Mouse (Mus musculus) thymus, adult 2 months (tissue): ENCODE measurements around the gene Glipr1.

ENCODE experiments used
- CTCF ChIP-seq: fragments of 200-500 bp; IDR thresholded peaks from 2 replicates; pipeline ENCODE4 v1.5.1; 2012; ENCODE audit warnings: mild to moderate bottlenecking, control low read depth, low read length, moderate library complexity, borderline replicate concordance; ENCODE audit not compliant: control insufficient read depth, poor library complexity, insufficient read depth; ENCODE audit errors: extremely low read depth
- POLR2A ChIP-seq: fragments of 200-500 bp; IDR thresholded peaks from 2 replicates; pipeline ENCODE4 v1.6.1; 2012; ENCODE audit warnings: mild to moderate bottlenecking, low read length, control low read depth, moderate library complexity; ENCODE audit not compliant: control insufficient read depth, poor library complexity, insufficient read depth; ENCODE audit errors: extremely low read depth

DNA sequence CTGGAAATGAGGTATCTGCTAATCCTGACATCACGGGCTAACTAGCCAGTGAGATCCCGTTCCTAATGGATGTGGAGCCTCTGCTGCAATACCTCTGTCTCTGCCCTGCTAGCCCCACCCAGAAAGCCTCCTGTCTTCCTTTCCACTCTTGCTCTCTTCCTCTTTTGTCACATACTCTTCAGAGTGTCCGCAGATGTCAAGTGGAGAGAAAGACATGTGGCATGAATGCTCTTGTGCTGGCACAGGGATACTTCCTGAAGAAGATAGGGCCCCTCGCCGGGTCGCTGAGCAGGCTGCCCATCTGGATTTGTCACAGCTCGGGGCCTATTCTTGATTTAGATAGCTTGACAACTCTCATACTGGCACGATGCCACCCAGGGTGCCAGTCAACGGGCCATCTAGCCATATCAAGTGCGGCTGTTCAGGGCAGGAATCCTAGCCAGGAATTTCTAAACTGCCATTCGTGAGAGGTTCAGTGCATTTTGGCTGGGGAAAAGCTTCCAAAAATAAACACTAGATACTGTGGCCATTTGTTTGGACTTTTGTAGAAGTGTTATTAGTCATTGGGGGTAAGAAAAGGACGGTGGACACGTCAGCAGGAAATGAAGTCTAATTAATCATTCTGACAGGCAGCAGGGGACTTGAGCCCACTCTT is 65.8 kb downstream of the Glipr1 start:
- TF ChIP-seq CTCF (no peak), POLR2A (no peak)
